Mouse (Mus musculus): ENCODE results near the gene Fkbp2. TPM values are rescaled to one million over a fixed set of nuclear protein-coding genes. Genes with fewer than 3 reads are reported as not detected.

Fkbp2 gene
- polyA plus RNA-seq, 1 experiment from 2014 or later: 129 TPM

DNA sequence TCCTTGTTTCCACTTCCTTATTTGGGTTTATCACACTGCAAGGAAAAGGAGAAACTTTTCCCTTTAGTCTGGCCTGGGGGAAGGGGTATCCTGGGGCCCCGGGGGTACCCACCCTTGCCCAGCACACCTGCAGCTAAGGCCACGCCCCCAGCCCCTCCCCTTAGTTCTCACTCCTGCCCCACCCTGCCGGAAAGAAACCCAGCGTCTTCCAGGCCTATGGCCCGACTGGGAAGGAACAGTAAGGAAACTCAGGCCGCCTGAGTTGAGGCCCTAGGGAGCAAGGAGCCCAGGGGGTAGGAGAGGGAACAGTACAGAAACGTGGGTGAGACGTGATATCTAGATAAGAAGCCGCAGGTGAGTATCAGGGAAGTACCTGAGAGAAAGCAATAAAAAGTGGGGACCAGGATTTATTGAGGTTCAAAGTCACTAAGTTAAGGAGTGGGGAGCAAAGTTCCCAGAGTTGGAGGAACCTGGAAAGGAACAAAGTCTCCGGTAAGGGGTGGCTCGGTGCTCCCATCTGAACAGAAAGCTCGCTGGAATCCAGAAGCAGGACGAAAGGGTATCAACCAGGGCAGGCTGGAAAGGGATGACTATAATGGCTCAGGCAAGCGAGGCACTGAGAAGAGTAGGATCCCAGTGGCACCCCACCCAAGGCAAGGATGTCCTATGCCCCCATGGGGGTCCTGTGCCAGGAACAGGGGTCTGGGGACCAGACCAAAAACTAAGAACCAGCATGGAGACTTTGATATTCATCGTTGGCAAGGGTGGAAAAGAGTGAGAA, 11.6 kb downstream of the Fkbp2 start:
- 17% methylated on average over 15 of the region's 15 CpGs for WGBS
- no peak for ATAC-seq
- Histone ChIP-seq H3K4me3 (ENCODE audit: low read depth, low read length) (peak overlapping the region; percentile 40; the same call in 1 of the 2 replicates), H3K4me2 (ENCODE audit: low read length) (peak overlapping the region; percentile 44), H3K9me3 (replicated peaks; ENCODE audit: control insufficient read depth, low read length, poor library complexity, severe bottlenecking) (no peaks in the 10 kb centered on the region), H3K4me1 (ENCODE audit: control insufficient read depth, insufficient read depth, low read length) (peaks cover 11% of the 10 kb centered on the region), H3K36me3 (ENCODE audit: control insufficient read depth, insufficient read depth, low read length) (no peaks in the 10 kb centered on the region), H3K9ac (ENCODE audit: low read depth, low read length) (no peak overlapping the region), H3K27me3 (ENCODE audit: control insufficient read depth, insufficient read depth, low read depth, low read length) (peaks cover 21% of the 10 kb centered on the region), H3K27ac (ENCODE audit: low read length) (no peak overlapping the region)

DNA sequence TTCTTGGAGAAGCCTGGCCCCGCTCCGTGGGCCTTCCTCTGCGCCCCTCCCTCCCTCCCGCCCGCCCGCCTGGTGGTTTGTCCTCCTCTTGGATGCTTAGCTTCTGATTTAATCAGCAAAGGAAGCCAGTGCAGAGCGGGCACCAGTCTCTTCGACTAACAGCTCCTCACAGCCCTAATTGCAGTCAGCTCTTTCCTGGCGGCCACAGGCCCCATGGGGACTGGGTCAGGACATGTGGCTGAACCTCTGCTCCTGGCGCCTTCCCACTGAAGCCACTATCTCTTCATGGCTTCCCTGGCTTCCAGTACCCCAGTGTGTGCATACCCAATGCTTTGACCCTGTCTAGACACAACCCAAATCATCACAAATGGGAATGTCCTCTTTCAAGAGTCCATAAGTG, 23.8 kb downstream of the Fkbp2 start:
- 81% methylated on average over 10 of the region's 10 CpGs for WGBS
- H3K27me3 ChIP-seq (ENCODE audit: control insufficient read depth, insufficient read depth, low read depth, low read length): no peaks in the 10 kb centered on the region
- no peaks in the 10 kb centered on the region for H3K9me3 ChIP-seq (replicated peaks; ENCODE audit: control insufficient read depth, low read length, poor library complexity, severe bottlenecking)
- no peak overlapping the region for H3K27ac ChIP-seq (ENCODE audit: low read length)
- H3K9ac ChIP-seq (ENCODE audit: low read depth, low read length): no peak overlapping the region
- no peak overlapping the region for H3K4me2 ChIP-seq (ENCODE audit: low read length)
- H3K4me1 ChIP-seq (ENCODE audit: control insufficient read depth, insufficient read depth, low read length): peaks cover 9% of the 10 kb centered on the region
- ATAC-seq: no peak
- H3K4me3 ChIP-seq (ENCODE audit: low read depth, low read length): no peak overlapping the region
- H3K36me3 ChIP-seq (ENCODE audit: control insufficient read depth, insufficient read depth, low read length): no peaks in the 10 kb centered on the region

- ATAC-seq: no peak
- no peak overlapping the region for H3K4me2 ChIP-seq (ENCODE audit: low read length)
- no peak overlapping the region for H3K27ac ChIP-seq (ENCODE audit: low read length)
- H3K4me1 ChIP-seq (ENCODE audit: control insufficient read depth, insufficient read depth, low read length): peaks cover 9% of the 10 kb centered on the region
- no peaks in the 10 kb centered on the region for H3K36me3 ChIP-seq (ENCODE audit: control insufficient read depth, insufficient read depth, low read length)
- H3K27me3 ChIP-seq (ENCODE audit: control insufficient read depth, insufficient read depth, low read depth, low read length): no peaks in the 10 kb centered on the region
- no peak overlapping the region for H3K4me3 ChIP-seq (ENCODE audit: low read depth, low read length)
- H3K9me3 ChIP-seq (replicated peaks; ENCODE audit: control insufficient read depth, low read length, poor library complexity, severe bottlenecking): no peaks in the 10 kb centered on the region
- no peak overlapping the region for H3K9ac ChIP-seq (ENCODE audit: low read depth, low read length)
- 91% methylated on average over 7 of the region's 7 CpGs for WGBS
Measured at GRCm38 (mm10) chr19:6955424-6955823, 24.9 kb downstream of the Fkbp2 start.

DNA sequence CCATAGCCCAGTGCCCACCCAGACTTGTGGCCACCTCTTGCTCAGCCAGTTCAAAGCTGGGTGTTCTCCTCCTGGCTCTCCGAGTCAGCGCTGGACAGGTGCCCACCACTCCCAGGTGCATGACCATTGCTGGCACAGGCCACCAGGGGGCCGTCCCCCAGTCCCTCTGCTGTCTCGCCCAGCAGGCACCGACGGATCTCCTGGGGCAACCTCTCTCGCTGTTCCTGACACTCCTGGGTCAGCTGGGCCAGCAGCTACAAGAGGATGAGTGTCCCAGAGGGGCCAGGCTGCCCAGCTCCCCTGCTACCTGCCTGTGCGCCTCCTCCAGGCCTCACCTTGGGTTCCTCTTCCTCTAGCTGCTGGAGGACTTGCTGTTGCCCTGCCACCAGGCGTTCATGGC, 26.3 kb downstream of the Fkbp2 start:
- Histone ChIP-seq H3K27me3 (ENCODE audit: control insufficient read depth, insufficient read depth, low read depth, low read length) (no peaks in the 10 kb centered on the region), H3K9me3 (replicated peaks; ENCODE audit: control insufficient read depth, low read length, poor library complexity, severe bottlenecking) (no peaks in the 10 kb centered on the region), H3K4me2 (ENCODE audit: low read length) (no peak overlapping the region), H3K36me3 (ENCODE audit: control insufficient read depth, insufficient read depth, low read length) (no peaks in the 10 kb centered on the region), H3K27ac (ENCODE audit: low read length) (no peak overlapping the region), H3K9ac (ENCODE audit: low read depth, low read length) (no peak overlapping the region), H3K4me1 (ENCODE audit: control insufficient read depth, insufficient read depth, low read length) (peaks cover 17% of the 10 kb centered on the region), H3K4me3 (ENCODE audit: low read depth, low read length) (no peak overlapping the region)
- WGBS: 53% methylated on average over 9 of the region's 9 CpGs
- no peak for ATAC-seq

- peak overlapping the region; percentile 93 for H3K27ac ChIP-seq (ENCODE audit: low read length)
- no peaks in the 10 kb centered on the region for H3K9me3 ChIP-seq (replicated peaks; ENCODE audit: control insufficient read depth, low read length, poor library complexity, severe bottlenecking)
- no peak for ATAC-seq
- peak overlapping the region; percentile 82 for H3K4me2 ChIP-seq (ENCODE audit: low read length)
- no peaks in the 10 kb centered on the region for H3K36me3 ChIP-seq (ENCODE audit: control insufficient read depth, insufficient read depth, low read length)
- peak overlapping the region; percentile 61 for H3K4me3 ChIP-seq (ENCODE audit: low read depth, low read length)
- 19% methylated on average over 3 of the region's 3 CpGs for WGBS
- peaks cover 17% of the 10 kb centered on the region for H3K4me1 ChIP-seq (ENCODE audit: control insufficient read depth, insufficient read depth, low read length)
- H3K27me3 ChIP-seq (ENCODE audit: control insufficient read depth, insufficient read depth, low read depth, low read length): no peaks in the 10 kb centered on the region
- peak overlapping the region; percentile 70 for H3K9ac ChIP-seq (ENCODE audit: low read depth, low read length)
Measured at GRCm38 (mm10) chr19:6952712-6953037, 27.6 kb downstream of the Fkbp2 start.

- peak; percentile 33 for ATAC-seq
- Histone ChIP-seq H3K27ac (ENCODE audit: low read length) (peak overlapping the region; percentile 93), H3K4me1 (ENCODE audit: control insufficient read depth, insufficient read depth, low read length) (peaks cover 17% of the 10 kb centered on the region), H3K9ac (ENCODE audit: low read depth, low read length) (peak overlapping the region; percentile 70), H3K4me2 (ENCODE audit: low read length) (peak overlapping the region; percentile 82), H3K9me3 (replicated peaks; ENCODE audit: control insufficient read depth, low read length, poor library complexity, severe bottlenecking) (no peaks in the 10 kb centered on the region), H3K4me3 (ENCODE audit: low read depth, low read length) (peak overlapping the region; percentile 61), H3K36me3 (ENCODE audit: control insufficient read depth, insufficient read depth, low read length) (no peaks in the 10 kb centered on the region), H3K27me3 (ENCODE audit: control insufficient read depth, insufficient read depth, low read depth, low read length) (no peaks in the 10 kb centered on the region)
- WGBS: 3% methylated on average over 31 of the region's 31 CpGs
Measured at GRCm38 (mm10) chr19:6951994-6952711, 28.1 kb downstream of the Fkbp2 start.

- H3K27ac ChIP-seq (ENCODE audit: low read length): peak overlapping the region; percentile 93
- H3K4me1 ChIP-seq (ENCODE audit: control insufficient read depth, insufficient read depth, low read length): peaks cover 17% of the 10 kb centered on the region
- peak overlapping the region; percentile 82 for H3K4me2 ChIP-seq (ENCODE audit: low read length)
- peak; percentile 84 for ATAC-seq
- peak overlapping the region; percentile 61 for H3K4me3 ChIP-seq (ENCODE audit: low read depth, low read length)
- H3K9me3 ChIP-seq (replicated peaks; ENCODE audit: control insufficient read depth, low read length, poor library complexity, severe bottlenecking): no peaks in the 10 kb centered on the region
- WGBS: under 1% methylated on average over 35 of the region's 35 CpGs
- H3K27me3 ChIP-seq (ENCODE audit: control insufficient read depth, insufficient read depth, low read depth, low read length): no peaks in the 10 kb centered on the region
- H3K9ac ChIP-seq (ENCODE audit: low read depth, low read length): peak overlapping the region; percentile 70
- no peaks in the 10 kb centered on the region for H3K36me3 ChIP-seq (ENCODE audit: control insufficient read depth, insufficient read depth, low read length)
Measured at GRCm38 (mm10) chr19:6951381-6951968, 28.8 kb downstream of the Fkbp2 start.

DNA sequence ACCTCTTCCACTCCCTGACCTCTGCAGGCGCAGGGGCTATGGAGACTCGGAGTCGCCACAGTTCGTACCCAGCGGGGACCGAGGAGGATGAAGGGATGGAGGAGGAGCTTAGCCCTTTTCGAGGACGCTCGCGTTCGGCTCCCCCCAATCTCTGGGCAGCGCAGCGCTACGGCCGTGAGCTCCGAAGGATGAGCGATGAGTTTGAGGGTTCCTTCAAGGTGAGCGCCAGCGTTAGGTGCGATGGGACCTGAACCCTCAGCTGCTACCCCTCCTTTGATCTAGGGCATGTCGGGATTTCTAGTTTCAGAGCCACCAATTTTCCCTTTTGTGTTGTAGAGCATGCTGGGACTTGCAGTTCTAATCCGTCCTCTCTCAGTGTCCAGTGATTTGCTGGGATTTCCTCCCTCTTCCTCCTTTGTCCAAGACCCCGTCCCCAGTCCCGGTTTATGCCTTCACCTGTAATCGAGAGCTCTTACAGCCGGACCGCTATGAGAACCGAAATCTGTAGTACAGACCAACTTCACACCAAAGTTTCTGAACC, 29.6 kb downstream of the Fkbp2 start:
- under 1% methylated on average over 28 of the region's 28 CpGs for WGBS
- no peaks in the 10 kb centered on the region for H3K36me3 ChIP-seq (ENCODE audit: control insufficient read depth, insufficient read depth, low read length)
- peak overlapping the region; percentile 61 for H3K4me3 ChIP-seq (ENCODE audit: low read depth, low read length)
- H3K4me1 ChIP-seq (ENCODE audit: control insufficient read depth, insufficient read depth, low read length): peaks cover 17% of the 10 kb centered on the region
- H3K4me2 ChIP-seq (ENCODE audit: low read length): peak overlapping the region; percentile 82
- no peaks in the 10 kb centered on the region for H3K27me3 ChIP-seq (ENCODE audit: control insufficient read depth, insufficient read depth, low read depth, low read length)
- ATAC-seq: peak; percentile 69
- no peaks in the 10 kb centered on the region for H3K9me3 ChIP-seq (replicated peaks; ENCODE audit: control insufficient read depth, low read length, poor library complexity, severe bottlenecking)
- peak overlapping the region; percentile 93 for H3K27ac ChIP-seq (ENCODE audit: low read length)
- H3K9ac ChIP-seq (ENCODE audit: low read depth, low read length): peak overlapping the region; percentile 70

Measured in midbrain, embryonic 16.5 days (tissue).